Mouse (Mus musculus) lung, postnatal 4 days (tissue): Measurements from ENCODE around the gene Col8a2.

Source experiments
- DNase-seq, 2 experiments: peaks; one replicate each; pipeline ENCODE4 v3.0.0; 2021

Gene Col8a2

DNA sequence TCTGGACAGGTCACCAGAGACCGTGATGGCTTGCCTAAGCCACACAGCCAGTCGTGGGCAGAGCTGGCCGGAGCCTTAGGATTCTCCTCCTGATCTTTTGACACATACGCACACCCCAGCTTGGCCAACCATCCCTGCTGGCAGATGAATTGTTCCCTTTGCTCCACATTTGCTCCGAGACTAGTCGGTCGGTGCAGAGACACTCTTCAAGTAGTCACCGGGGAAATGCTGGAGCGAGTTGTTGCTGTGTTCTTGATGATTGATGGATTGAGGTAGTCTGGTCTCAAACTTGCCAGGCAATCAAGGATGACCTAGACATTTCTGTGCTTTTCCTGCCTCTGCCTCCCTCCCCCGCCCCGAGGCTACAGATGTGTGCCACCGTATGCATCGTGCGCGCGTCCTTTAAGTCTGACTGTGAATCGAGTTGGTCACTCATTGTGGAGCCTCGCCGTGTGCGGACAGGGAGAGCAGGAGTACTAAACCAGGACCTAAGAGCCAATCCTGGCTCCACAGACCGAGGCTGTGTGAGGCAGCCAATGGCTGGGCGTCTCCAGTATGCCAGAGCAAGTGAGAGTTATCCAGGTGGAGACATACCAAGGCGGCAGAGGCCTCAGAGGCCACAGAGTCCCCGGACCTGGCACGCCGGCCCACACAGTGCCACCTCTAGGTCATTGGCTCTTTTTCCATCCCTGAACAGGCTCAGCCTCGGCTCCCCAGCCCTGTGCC, 15.2 kb downstream of the Col8a2 start:
- no peak for DNase-seq

GRCm38 (mm10) chr4:126303877-126304276, 17.3 kb downstream of the Col8a2 start:
- no peak for DNase-seq

GRCm38 (mm10) chr4:126305428-126305827, 18.8 kb downstream of the Col8a2 start:
- no peak for DNase-seq

- DNase-seq: no peak
Observed at GRCm38 (mm10) chr4:126306058-126306457, 19.5 kb downstream of the Col8a2 start.

- DNase-seq: no peak
Observed at GRCm38 (mm10) chr4:126306827-126307226, 20.2 kb downstream of the Col8a2 start.

- DNase-seq: peak in 1 of 2 experiments; percentile 55
Observed at GRCm38 (mm10) chr4:126309211-126309921, 22.8 kb downstream of the Col8a2 start.

GRCm38 (mm10) chr4:126309922-126310309, 23.3 kb downstream of the Col8a2 start:
- DNase-seq: peak; percentile 81 to 88

DNA sequence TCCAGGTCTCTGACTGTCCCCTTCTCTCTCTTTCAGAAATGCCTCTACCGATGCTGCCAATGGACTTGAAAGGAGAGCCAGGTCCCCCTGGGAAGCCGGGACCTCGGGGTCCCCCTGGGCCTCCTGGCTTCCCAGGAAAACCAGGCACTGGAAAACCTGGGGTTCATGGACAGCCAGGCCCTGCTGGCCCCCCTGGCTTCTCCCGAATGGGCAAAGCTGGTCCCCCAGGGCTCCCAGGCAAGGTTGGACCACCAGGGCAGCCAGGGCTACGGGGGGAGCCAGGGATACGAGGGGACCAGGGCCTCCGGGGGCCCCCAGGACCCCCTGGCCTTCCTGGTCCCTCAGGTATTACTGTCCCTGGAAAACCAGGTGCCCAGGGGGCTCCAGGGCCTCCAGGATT, 23.8 kb downstream of the Col8a2 start:
- DNase-seq: no peak

DNA sequence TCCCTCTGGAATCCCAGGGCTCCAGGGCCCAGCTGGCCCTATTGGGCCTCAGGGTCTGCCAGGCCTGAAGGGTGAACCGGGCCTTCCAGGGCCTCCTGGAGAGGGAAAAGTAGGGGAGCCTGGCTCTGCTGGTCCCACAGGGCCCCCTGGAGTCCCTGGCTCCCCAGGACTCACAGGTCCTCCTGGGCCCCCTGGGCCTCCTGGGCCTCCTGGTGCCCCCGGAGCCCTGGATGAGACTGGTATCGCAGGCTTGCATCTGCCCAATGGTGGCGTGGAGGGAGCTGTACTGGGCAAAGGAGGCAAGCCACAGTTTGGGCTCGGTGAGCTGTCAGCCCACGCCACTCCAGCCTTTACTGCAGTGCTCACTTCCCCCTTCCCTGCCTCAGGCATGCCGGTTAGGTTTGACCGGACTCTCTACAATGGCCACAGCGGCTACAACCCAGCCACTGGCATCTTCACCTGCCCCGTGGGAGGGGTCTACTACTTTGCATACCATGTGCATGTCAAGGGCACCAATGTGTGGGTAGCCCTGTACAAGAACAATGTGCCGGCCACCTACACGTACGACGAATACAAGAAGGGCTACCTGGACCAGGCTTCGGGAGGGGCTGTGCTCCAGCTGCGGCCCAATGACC, 25.1 kb downstream of the Col8a2 start:
- DNase-seq: no peak

DNA sequence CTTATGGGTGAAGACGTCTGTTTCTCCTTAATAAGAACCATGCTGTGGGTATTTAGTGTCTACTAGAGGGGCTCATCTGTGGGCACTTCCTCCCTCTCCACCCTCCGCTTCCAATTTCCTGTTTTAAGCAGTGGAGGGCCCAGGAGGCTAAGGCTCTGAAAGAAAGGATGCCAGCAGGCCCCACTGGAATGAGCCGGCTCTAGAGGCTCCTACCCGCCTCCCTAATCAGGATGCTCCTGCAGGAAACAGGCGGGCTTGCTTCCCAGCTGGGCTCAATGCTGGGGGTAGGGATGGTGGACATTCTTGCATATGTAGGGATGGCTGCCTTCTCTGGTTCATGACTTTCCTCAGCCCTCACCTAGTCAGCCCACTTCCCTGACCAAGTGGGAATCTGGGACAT, 26.6 kb downstream of the Col8a2 start:
- no peak for DNase-seq

- DNase-seq: no peak
Observed at GRCm38 (mm10) chr4:126314393-126314792, 27.8 kb downstream of the Col8a2 start.

DNA sequence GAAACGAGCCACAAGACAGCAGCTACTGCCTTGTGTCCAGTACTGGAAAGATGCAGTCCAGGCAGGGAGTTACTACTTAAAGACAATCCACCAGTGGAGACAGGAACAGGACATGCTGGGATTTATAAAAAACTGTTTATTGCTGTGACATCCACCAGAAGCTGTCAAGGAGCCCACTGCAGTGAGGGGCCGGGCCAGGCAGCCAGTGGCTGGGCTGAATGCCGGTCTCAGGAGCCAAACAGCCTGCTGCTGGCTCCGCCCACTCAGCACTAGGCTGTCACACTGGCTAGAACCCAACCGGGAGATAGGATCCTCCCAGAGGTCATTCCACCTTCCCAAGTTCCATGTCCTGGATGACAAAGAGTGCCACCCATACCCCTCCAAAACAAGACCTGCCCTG, 29.3 kb downstream of the Col8a2 start:
- peak in 1 of 2 experiments; percentile 63 for DNase-seq

- no peak for DNase-seq
Observed at GRCm38 (mm10) chr4:126316443-126317040, 29.9 kb downstream of the Col8a2 start.

GRCm38 (mm10) chr4:126319806-126320205, 33.2 kb downstream of the Col8a2 start:
- DNase-seq: no peak

DNA sequence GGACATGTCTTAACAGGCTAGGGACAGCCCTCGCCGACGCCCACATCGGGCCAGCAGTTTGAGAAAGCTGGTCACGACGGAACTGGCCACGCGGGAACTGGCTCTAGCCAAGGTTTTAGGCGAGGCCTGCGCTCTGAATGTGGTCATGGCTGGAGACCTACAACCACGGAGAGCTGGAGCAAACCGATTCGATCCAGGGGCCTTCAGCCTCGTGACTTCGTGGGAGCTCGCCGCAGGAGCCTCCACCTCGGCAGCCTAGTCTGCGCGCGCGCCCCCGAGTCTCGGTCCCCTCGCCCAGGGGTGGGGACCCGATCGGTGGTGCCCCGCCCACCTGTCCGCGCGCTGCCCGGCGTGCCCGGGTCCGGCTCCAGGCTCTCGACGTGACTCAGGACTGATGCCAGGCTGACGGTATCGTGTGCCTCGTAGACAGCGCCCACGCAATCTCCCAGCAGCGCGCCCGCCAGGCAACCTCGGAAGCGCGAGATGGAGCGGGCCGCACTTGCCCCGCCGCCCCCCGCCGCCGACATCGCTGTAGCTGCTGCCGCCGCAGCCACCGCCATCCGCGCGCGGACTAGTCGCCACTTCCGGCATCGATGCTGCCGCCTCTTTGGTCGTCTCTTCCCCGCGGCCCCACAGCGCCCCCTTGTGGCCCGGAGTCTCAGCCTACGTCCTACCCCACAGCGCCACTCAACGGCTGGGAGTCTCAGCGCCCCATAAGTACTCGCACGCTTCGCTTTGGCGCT, 34.7 kb downstream of the Col8a2 start, which contains the start of gene Adprhl2:
Gene Adprhl2, minus strand, starts transcription at position 593 of the 743 bp plus-strand sequence.
- peak; percentile 97 to 99 for DNase-seq

DNA sequence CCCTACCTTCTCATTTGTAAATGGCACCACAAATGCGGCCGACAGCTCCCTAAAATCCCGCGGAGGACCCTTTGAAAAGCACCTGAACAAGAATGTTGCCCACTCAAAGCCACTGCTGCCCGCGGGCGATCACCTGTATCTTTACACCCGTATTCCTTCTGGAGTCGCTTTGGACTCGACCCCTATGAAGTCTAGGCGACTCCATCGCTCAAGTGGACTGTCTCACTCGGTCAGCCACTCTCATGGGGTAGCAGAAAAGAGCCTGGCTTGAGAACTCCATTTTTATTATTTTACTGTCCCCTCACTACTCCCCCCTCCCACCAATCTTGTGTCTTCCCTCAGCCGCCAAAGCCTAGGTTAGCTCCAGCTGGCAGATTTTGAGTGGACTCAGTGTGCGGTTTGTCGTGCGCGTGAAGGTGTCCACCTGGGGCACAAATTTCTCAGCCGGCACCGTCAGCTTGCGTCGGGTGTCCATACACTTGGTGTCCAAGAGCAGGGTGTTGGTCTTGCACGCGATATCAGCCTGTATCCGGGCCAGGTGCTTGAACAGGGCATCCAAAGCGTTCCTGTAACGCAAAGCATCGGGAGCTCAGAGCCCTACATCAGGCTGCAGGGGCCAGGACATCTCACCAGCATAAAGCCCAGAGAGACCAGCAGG, 35.4 kb downstream of the Col8a2 start:
- no peak for DNase-seq

GRCm38 (mm10) chr4:126322646-126323045, 36.1 kb downstream of the Col8a2 start:
- no peak for DNase-seq

- no peak for DNase-seq
Observed at GRCm38 (mm10) chr4:126324861-126325260, 38.3 kb downstream of the Col8a2 start.

GRCm38 (mm10) chr4:126325281-126325861, 38.8 kb downstream of the Col8a2 start, which contains the start of gene Tekt2:
Gene Tekt2 (minus strand): TSS chr4:126325688.
- peak in 1 of 2 experiments; percentile 51 for DNase-seq

GRCm38 (mm10) chr4:126326036-126326435, 39.4 kb downstream of the Col8a2 start:
- DNase-seq: no peak

- no peak for DNase-seq
Observed at GRCm38 (mm10) chr4:126330295-126330694, 43.7 kb downstream of the Col8a2 start.

GRCm38 (mm10) chr4:126331751-126332150, 45.2 kb downstream of the Col8a2 start:
- DNase-seq: no peak
